Mouse (Mus musculus) midbrain, embryonic 14.5 days (tissue): Measurements from ENCODE around the gene Fam171a1. TPM values are rescaled to one million over a fixed set of nuclear protein-coding genes. Genes with fewer than 3 reads are reported as not detected.
A peak's percentile ranks its signal among the peaks of the same experiment; 100 is the strongest.

Experiments used
- ATAC-seq: fragments of 200-750 bp; cut with Nextera tagmentation; 2 replicates; pipeline ENCODE4 v1.8.0; 2017; ENCODE audit warnings: moderate number of reproducible peaks, moderate library complexity; ENCODE audit not compliant: low FRiP score, low TSS enrichment
- DNase-seq: peaks from one replicate; pipeline ENCODE4 v3.0.0-alpha.2; 2015
- H3K27ac ChIP-seq: fragments of 300-500 bp; sonication (generic); replicated peaks from 2 replicates; pipeline ENCODE4 v1.5.1; 2014; ENCODE audit warnings: mild to moderate bottlenecking, low read depth, low read length, moderate library complexity
- H3K27me3 ChIP-seq: fragments of 300-500 bp; sonication (generic); 2 replicates; pipeline ENCODE4 v1.6.1; 2014; ENCODE audit warnings: low read length, control low read depth, mixed read lengths; ENCODE audit not compliant: control insufficient read depth, insufficient read depth
- H3K36me3 ChIP-seq: fragments of 300-500 bp; sonication (generic); 2 replicates; pipeline ENCODE4 v1.6.1; 2014; ENCODE audit warnings: low read length, control low read depth; ENCODE audit not compliant: control insufficient read depth, insufficient read depth
- H3K4me1 ChIP-seq: fragments of 300-500 bp; sonication (generic); 2 replicates; pipeline ENCODE4 v1.6.1; 2014; ENCODE audit warnings: mild to moderate bottlenecking, antibody characterized with exemption, low read length, control low read depth; ENCODE audit not compliant: control insufficient read depth, insufficient read depth
- H3K4me2 ChIP-seq: fragments of 300-500 bp; sonication (generic); 2 replicates; pipeline ENCODE4 v1.6.1; 2014; ENCODE audit warnings: mild to moderate bottlenecking, low read length, moderate library complexity
- H3K4me3 ChIP-seq: fragments of 300-500 bp; sonication (generic); replicated peaks from 2 replicates; pipeline ENCODE4 v1.5.1; 2014; ENCODE audit warnings: low read depth, low read length
- H3K9ac ChIP-seq: fragments of 300-500 bp; sonication (generic); replicated peaks from 2 replicates; pipeline ENCODE4 v1.6.1; 2014; ENCODE audit warnings: mild to moderate bottlenecking, low read length, moderate library complexity
- H3K9me3 ChIP-seq: fragments of 300-500 bp; sonication (generic); 2 replicates; pipeline ENCODE4 v1.6.1; 2016; ENCODE audit warnings: low read length, control low read depth, mixed read lengths; ENCODE audit not compliant: control insufficient read depth
- WGBS: fragments of 180-500 bp; shearing (Covaris S2); extraction: QIAGEN DNeasy Blood & Tissue Kit; methylation state at CpG from one replicate; pipeline ENCODE4 v1.1.7; 2014; 5-methylcytosine and 5-hydroxymethylcytosine counted together
- polyA plus RNA-seq: library from polyadenylated mRNA; unstranded; fragments of >200 nt; fragmentation: Nextera tagmentation; extraction: Ambion mirVana; gene quantifications from 2 replicates; pipeline ENCODE4 v1.2.1, GENCODE M21; 2014

The Fam171a1 gene
- polyA plus RNA-seq, 1 experiment from 2014 or later, result 50.9 TPM

- no peak overlapping the region for H3K9ac ChIP-seq
- 89% methylated on average over 3 of the region's 3 CpGs for WGBS
- H3K27ac ChIP-seq, result no peak overlapping the region
- H3K4me2 ChIP-seq, result no peak overlapping the region
- H3K4me3 ChIP-seq, result no peak overlapping the region
- H3K36me3 ChIP-seq, result no peaks in the 10 kb centered on the region
- ATAC-seq, result no peak
- DNase-seq, result no peak
- H3K9me3 ChIP-seq, result no peaks in the 10 kb centered on the region
- H3K4me1 ChIP-seq, result no peaks in the 10 kb centered on the region
- no peaks in the 10 kb centered on the region for H3K27me3 ChIP-seq
These were observed 5.6 kb upstream of the Fam171a1 start for GRCm38 (mm10) chr2:3108431-3108830.

GRCm38 (mm10) chr2:3108834-3109233, 5.2 kb upstream of the Fam171a1 start:
- H3K9me3 ChIP-seq, result no peaks in the 10 kb centered on the region
- no peaks in the 10 kb centered on the region for H3K27me3 ChIP-seq
- no peak overlapping the region for H3K27ac ChIP-seq
- H3K4me1 ChIP-seq, result no peaks in the 10 kb centered on the region
- H3K36me3 ChIP-seq, result no peaks in the 10 kb centered on the region
- WGBS, result 85% methylated on average over 1 of the region's 1 CpGs
- H3K4me2 ChIP-seq, result no peak overlapping the region
- no peak for DNase-seq
- no peak overlapping the region for H3K4me3 ChIP-seq
- no peak for ATAC-seq
- H3K9ac ChIP-seq, result no peak overlapping the region

GRCm38 (mm10) chr2:3117855-3118202, 3.8 kb downstream of the Fam171a1 start:
- peaks cover 20% of the 10 kb centered on the region for H3K4me1 ChIP-seq
- WGBS, result 35% methylated on average over 2 of the region's 2 CpGs
- H3K36me3 ChIP-seq, result no peaks in the 10 kb centered on the region
- DNase-seq, result no peak
- peak overlapping the region; percentile 89 for H3K4me3 ChIP-seq
- H3K9me3 ChIP-seq, result no peaks in the 10 kb centered on the region
- H3K27ac ChIP-seq, result peak overlapping the region; percentile 97
- H3K4me2 ChIP-seq, result peak overlapping the region; percentile 66
- H3K9ac ChIP-seq, result peak overlapping the region; percentile 99; the same call in 1 of the 2 replicates
- H3K27me3 ChIP-seq, result no peaks in the 10 kb centered on the region
- ATAC-seq, result no peak

DNA sequence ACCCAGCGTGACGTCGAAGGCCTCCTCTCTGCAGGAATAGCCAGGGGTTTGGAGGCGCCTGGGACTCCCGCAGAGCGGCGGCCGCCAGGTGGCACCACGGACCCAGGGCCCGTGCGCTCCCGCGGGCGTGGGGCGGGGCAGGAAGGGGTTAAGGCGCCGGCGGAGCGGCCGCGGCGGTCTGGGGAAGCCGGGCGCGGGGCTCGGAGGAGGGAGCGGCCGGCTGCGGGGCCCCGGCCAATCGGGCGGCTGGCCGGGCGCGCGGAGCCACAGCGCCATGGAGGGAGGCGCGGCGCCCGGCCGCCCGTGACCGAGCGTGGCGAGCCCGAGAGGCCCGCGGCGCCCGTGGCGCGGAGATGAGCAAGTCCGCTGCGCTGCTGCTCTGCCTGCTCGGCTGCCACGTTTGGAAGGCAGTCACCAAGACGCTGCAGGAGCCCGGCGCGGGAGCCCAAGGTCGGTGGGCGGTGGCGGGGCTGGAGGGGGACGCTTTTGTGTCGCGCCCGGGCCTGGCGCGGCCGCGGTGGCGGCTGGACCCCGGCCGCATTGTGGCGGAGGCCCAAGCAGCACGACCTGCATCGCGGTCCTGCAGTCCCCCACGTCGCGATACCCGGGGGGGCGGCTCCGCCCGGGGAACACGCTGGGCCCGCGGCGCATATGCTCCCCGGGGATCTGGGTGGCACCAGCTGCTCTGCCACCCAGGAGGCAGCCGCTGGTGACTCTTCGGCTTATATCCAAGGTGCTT, 4.3 kb downstream of the Fam171a1 start:
- peak overlapping the region; percentile 97 for H3K27ac ChIP-seq
- peaks cover 20% of the 10 kb centered on the region for H3K4me1 ChIP-seq
- DNase-seq (peak; percentile 95), ATAC-seq (peak; percentile 91)
- H3K27me3 ChIP-seq, result no peaks in the 10 kb centered on the region
- H3K9me3 ChIP-seq, result no peaks in the 10 kb centered on the region
- peak overlapping the region; percentile 89 for H3K4me3 ChIP-seq
- H3K36me3 ChIP-seq, result no peaks in the 10 kb centered on the region
- WGBS, result under 1% methylated on average over 78 of the region's 93 CpGs
- H3K4me2 ChIP-seq, result peak overlapping the region; percentile 66
- peak overlapping the region; percentile 99 for H3K9ac ChIP-seq

GRCm38 (mm10) chr2:3118969-3119368, 4.9 kb downstream of the Fam171a1 start:
- WGBS, result 0% methylated on average over 11 of the region's 16 CpGs
- ATAC-seq, result peak; percentile 35; the same call in 1 of the 2 replicates
- H3K36me3 ChIP-seq, result no peaks in the 10 kb centered on the region
- H3K4me1 ChIP-seq, result peaks cover 20% of the 10 kb centered on the region
- no peaks in the 10 kb centered on the region for H3K27me3 ChIP-seq
- peak overlapping the region; percentile 89 for H3K4me3 ChIP-seq
- H3K27ac ChIP-seq, result peak overlapping the region; percentile 97
- DNase-seq, result peak; percentile 42
- H3K9ac ChIP-seq, result peak overlapping the region; percentile 99
- no peaks in the 10 kb centered on the region for H3K9me3 ChIP-seq
- peak overlapping the region; percentile 66 for H3K4me2 ChIP-seq

DNA sequence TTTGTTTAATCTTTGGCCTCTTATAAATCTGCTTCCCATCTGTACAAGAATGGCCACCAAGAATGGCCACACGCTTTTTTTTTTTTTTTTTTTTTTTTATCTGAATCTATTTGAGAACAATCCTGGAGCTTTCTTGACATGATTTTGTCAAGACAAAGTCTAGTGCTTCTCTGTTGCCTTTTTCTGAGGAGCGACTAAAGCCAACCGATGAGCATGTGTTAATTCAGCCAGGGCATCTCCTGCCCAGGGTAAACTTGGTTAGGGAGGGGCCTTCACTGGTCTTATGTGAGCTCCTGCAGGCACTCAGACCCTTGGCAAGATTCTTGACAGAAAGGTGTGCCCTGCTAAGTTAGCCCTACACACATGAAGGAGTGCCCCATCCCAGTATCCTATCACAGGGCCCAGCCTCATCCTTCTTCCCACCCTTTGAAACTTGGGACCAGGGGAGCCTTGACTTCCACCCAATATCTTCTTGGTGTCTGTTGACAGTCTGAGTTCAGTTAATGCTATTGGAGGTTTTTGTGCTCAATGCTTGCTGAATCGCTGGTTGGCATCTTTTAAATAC, 5.4 kb downstream of the Fam171a1 start:
- ATAC-seq, result no peak
- Histone ChIP-seq H3K9ac (peak overlapping the region; percentile 99), H3K9me3 (no peaks in the 10 kb centered on the region), H3K4me3 (peak overlapping the region; percentile 89), H3K4me2 (peak overlapping the region; percentile 66), H3K27me3 (no peaks in the 10 kb centered on the region), H3K36me3 (no peaks in the 10 kb centered on the region), H3K4me1 (peaks cover 20% of the 10 kb centered on the region), H3K27ac (no peak overlapping the region; the same call in 1 of the 2 replicates)
- no peak for DNase-seq
- 18% methylated on average over 4 of the region's 4 CpGs for WGBS

DNA sequence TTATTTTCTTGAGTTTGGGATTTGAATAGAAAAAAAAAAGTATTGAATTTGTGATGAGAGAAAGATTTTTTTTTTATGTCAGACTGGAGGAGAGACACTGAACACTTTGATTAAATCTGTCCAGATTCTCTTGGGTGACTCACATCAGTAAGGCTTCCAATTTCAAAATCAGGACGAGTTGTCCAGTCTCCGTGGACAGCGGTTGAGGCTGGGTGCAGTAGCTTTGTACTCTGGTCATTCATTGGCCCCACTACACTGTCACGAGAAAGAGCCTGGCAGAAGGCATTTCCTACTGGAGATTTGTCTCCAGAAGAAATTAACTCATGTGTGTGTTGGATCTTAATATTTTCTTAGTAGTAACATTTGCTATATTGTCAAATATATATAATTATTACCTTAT, 8.5 kb downstream of the Fam171a1 start:
- Histone ChIP-seq H3K27me3 (no peaks in the 10 kb centered on the region), H3K9ac (no peak overlapping the region), H3K36me3 (no peaks in the 10 kb centered on the region), H3K4me2 (no peak overlapping the region), H3K4me3 (no peak overlapping the region), H3K4me1 (peaks cover 20% of the 10 kb centered on the region), H3K27ac (no peak overlapping the region), H3K9me3 (no peaks in the 10 kb centered on the region)
- WGBS, result 83% methylated on average over 4 of the region's 4 CpGs
- DNase-seq, result no peak
- no peak for ATAC-seq

GRCm38 (mm10) chr2:3127256-3127883, 13.3 kb downstream of the Fam171a1 start:
- Histone ChIP-seq H3K9me3 (no peaks in the 10 kb centered on the region), H3K27ac (no peak overlapping the region), H3K36me3 (no peaks in the 10 kb centered on the region), H3K9ac (no peak overlapping the region), H3K4me1 (no peaks in the 10 kb centered on the region), H3K4me2 (no peak overlapping the region), H3K27me3 (no peaks in the 10 kb centered on the region), H3K4me3 (no peak overlapping the region)
- no peak for DNase-seq
- WGBS, result 85% methylated on average over 4 of the region's 4 CpGs
- ATAC-seq, result no peak
